Mouse (Mus musculus): ENCODE measurements around the gene Man2b1. TPM values are rescaled to one million over a fixed set of nuclear protein-coding genes. Genes with fewer than 3 reads are reported as not detected.

The Man2b1 gene
- polyA plus RNA-seq, 1 experiment from 2014 or later: 32.7 TPM

- Histone ChIP-seq H3K4me2 (peak within 1 kb of the TSS; percentile 93), H3K36me3 (ENCODE audit: insufficient read depth) (peaks cover 44% of the 10 kb centered on the region), H3K9ac (peak within 1 kb of the TSS; percentile 90), H3K4me3 (ENCODE audit: low read depth, low read length) (peak within 1 kb of the TSS; percentile 83), H3K4me1 (ENCODE audit: insufficient read depth) (0 out of 2 replicates have a peak, but pooled peaks cover 16% of the 10 kb centered on the region), H3K27ac (ENCODE audit: low read depth) (peak within 1 kb of the TSS; percentile 100), H3K9me3 (ENCODE audit: low read depth, low read length) (no peaks in the 10 kb centered on the region), H3K27me3 (ENCODE audit: insufficient read depth, low read length) (no peaks in the 10 kb centered on the region)
- peak; percentile 98 for DNase-seq
- under 1% methylated on average over 59 of the region's 59 CpGs for WGBS
- no peak for TF ChIP-seq CTCF (IDR thresholded peaks at IDR 0.05; ENCODE audit: low read depth)
- ATAC-seq (ENCODE audit: insufficient read depth): peak; percentile 87
Observed at GRCm38 (mm10) chr8:85036718-85037365, 46.2 kb upstream of the Man2b1 start, which contains the start of gene Tnpo2. Gene Tnpo2 (plus strand): TSS chr8:85036915.

GRCm38 (mm10) chr8:85037366-85037680 lies 45.7 kb upstream of the Man2b1 start:
- DNase-seq (peak; percentile 71), ATAC-seq (ENCODE audit: insufficient read depth) (peak; percentile 67)
- Histone ChIP-seq H3K4me3 (ENCODE audit: low read depth, low read length) (peak overlapping the region; percentile 83), H3K9ac (peak overlapping the region; percentile 90), H3K4me2 (peak overlapping the region; percentile 93), H3K36me3 (ENCODE audit: insufficient read depth) (peaks cover 44% of the 10 kb centered on the region), H3K27me3 (ENCODE audit: insufficient read depth, low read length) (no peaks in the 10 kb centered on the region), H3K4me1 (ENCODE audit: insufficient read depth) (0 out of 2 replicates have a peak, but pooled peaks cover 16% of the 10 kb centered on the region), H3K9me3 (ENCODE audit: low read depth, low read length) (no peaks in the 10 kb centered on the region), H3K27ac (ENCODE audit: low read depth) (peak overlapping the region; percentile 100)
- WGBS: 1% methylated on average over 14 of the region's 14 CpGs
- TF ChIP-seq CTCF (IDR thresholded peaks at IDR 0.05; ENCODE audit: low read depth): no peak

- H3K4me3 ChIP-seq (ENCODE audit: low read depth, low read length): peak overlapping the region; percentile 83
- H3K27me3 ChIP-seq (ENCODE audit: insufficient read depth, low read length): no peaks in the 10 kb centered on the region
- H3K9ac ChIP-seq: peak overlapping the region; percentile 90
- peaks cover 44% of the 10 kb centered on the region for H3K36me3 ChIP-seq (ENCODE audit: insufficient read depth)
- WGBS: under 1% methylated on average over 57 of the region's 57 CpGs
- H3K4me1 ChIP-seq (ENCODE audit: insufficient read depth): 0 out of 2 replicates have a peak, but pooled peaks cover 16% of the 10 kb centered on the region
- H3K9me3 ChIP-seq (ENCODE audit: low read depth, low read length): no peaks in the 10 kb centered on the region
- peak overlapping the region; percentile 100 for H3K27ac ChIP-seq (ENCODE audit: low read depth)
- no peak for TF ChIP-seq CTCF (IDR thresholded peaks at IDR 0.05; ENCODE audit: low read depth)
- peak overlapping the region; percentile 93 for H3K4me2 ChIP-seq
- DNase-seq (peak; percentile 63), ATAC-seq (ENCODE audit: insufficient read depth) (peak; percentile 5)
Observed at GRCm38 (mm10) chr8:85037681-85038531, 45.2 kb upstream of the Man2b1 start.

- no peak overlapping the region for H3K4me2 ChIP-seq
- H3K4me1 ChIP-seq (ENCODE audit: insufficient read depth): 0 out of 2 replicates have a peak, but pooled peaks cover 3% of the 10 kb centered on the region
- no peak overlapping the region for H3K9ac ChIP-seq
- H3K27me3 ChIP-seq (ENCODE audit: insufficient read depth, low read length): no peaks in the 10 kb centered on the region
- peaks cover 91% of the 10 kb centered on the region for H3K36me3 ChIP-seq (ENCODE audit: insufficient read depth)
- H3K27ac ChIP-seq (ENCODE audit: low read depth): no peak overlapping the region
- H3K4me3 ChIP-seq (ENCODE audit: low read depth, low read length): no peak overlapping the region
- WGBS: 89% methylated on average over 6 of the region's 6 CpGs
- no peaks in the 10 kb centered on the region for H3K9me3 ChIP-seq (ENCODE audit: low read depth, low read length)
- no peak for TF ChIP-seq CTCF (IDR thresholded peaks at IDR 0.05; ENCODE audit: low read depth)
- ATAC-seq (ENCODE audit: insufficient read depth) (no peak), DNase-seq (no peak)
Observed at GRCm38 (mm10) chr8:85043619-85044018, 39.5 kb upstream of the Man2b1 start.

GRCm38 (mm10) chr8:85057367-85057766 lies 25.7 kb upstream of the Man2b1 start:
- H3K9me3 ChIP-seq (ENCODE audit: low read depth, low read length): no peaks in the 10 kb centered on the region
- no peak overlapping the region for H3K4me3 ChIP-seq (ENCODE audit: low read depth, low read length)
- H3K27me3 ChIP-seq (ENCODE audit: insufficient read depth, low read length): no peaks in the 10 kb centered on the region
- no peak overlapping the region for H3K27ac ChIP-seq (ENCODE audit: low read depth)
- WGBS: 82% methylated on average over 7 of the region's 7 CpGs
- H3K36me3 ChIP-seq (ENCODE audit: insufficient read depth): peaks cover 54% of the 10 kb centered on the region
- no peak for ATAC-seq (ENCODE audit: insufficient read depth)
- DNase-seq: no peak
- no peak overlapping the region for H3K4me2 ChIP-seq
- no peak for TF ChIP-seq CTCF (IDR thresholded peaks at IDR 0.05; ENCODE audit: low read depth)
- H3K9ac ChIP-seq: no peak overlapping the region
- H3K4me1 ChIP-seq (ENCODE audit: insufficient read depth): no peaks in the 10 kb centered on the region; the same call in 1 of the 2 replicates

GRCm38 (mm10) chr8:85059879-85060616 lies 23.0 kb upstream of the Man2b1 start, which contains the start of gene Fbxw9:
Gene Fbxw9 (plus strand): TSS chr8:85060055.
- DNase-seq (peak; percentile 97), ATAC-seq (ENCODE audit: insufficient read depth) (peak; percentile 92)
- TF ChIP-seq CTCF (IDR thresholded peaks at IDR 0.05; ENCODE audit: low read depth): no peak
- Histone ChIP-seq H3K4me2 (peak within 1 kb of the TSS; percentile 96), H3K9me3 (ENCODE audit: low read depth, low read length) (no peaks in the 10 kb centered on the region), H3K4me1 (ENCODE audit: insufficient read depth) (no peaks in the 10 kb centered on the region; the same call in 1 of the 2 replicates), H3K36me3 (ENCODE audit: insufficient read depth) (peaks cover 27% of the 10 kb centered on the region), H3K27me3 (ENCODE audit: insufficient read depth, low read length) (no peaks in the 10 kb centered on the region), H3K4me3 (ENCODE audit: low read depth, low read length) (peak within 1 kb of the TSS; percentile 77), H3K9ac (peak within 1 kb of the TSS; percentile 68), H3K27ac (ENCODE audit: low read depth) (no peak within 1 kb of the TSS)
- WGBS: under 1% methylated on average over 52 of the region's 53 CpGs
